ENCODE assay signal across 9 mouse cellular contexts in genomic region chr5:88630883-88631282, GRCm38 (mm10). TPM values are rescaled to one million over a fixed set of nuclear protein-coding genes. Genes with fewer than 3 reads are reported as not detected.
DNase-seq lines count a peak whose midpoint lies in the region; ATAC-seq and TF ChIP-seq lines count a peak whose summit lies in the region.
"Had no signal": no experiment of that assay in that cellular context is flagged by ENCODE, and none has a peak within 500 bp of the region (broad histone marks: within the 10 kb centered on the region; RNA-seq: fewer than 3 reads in every experiment).

No protein-coding gene starts in this region.

- no peaks in the 10 kb centered on the region for H3K4me1 ChIP-seq in forebrain, postnatal 0 days (ENCODE audit: insufficient read depth)
- no peaks in the 10 kb centered on the region for H3K4me1 ChIP-seq in forebrain, embryonic 16.5 days (replicated peaks; ENCODE audit: control insufficient read depth, insufficient read depth, low read length)

- no peak overlapping the region for H3K9ac ChIP-seq in forebrain, postnatal 0 days
- no peak overlapping the region for H3K9ac ChIP-seq in forebrain, embryonic 16.5 days (replicated peaks; ENCODE audit: low read depth, low read length)
- H3K9ac ChIP-seq: liver, embryonic 14.5 days had no signal

- H3K27ac ChIP-seq in forebrain, postnatal 0 days (ENCODE audit: low read depth, low read length) = no peak overlapping the region
- no peak overlapping the region for H3K27ac ChIP-seq in forebrain, embryonic 16.5 days (ENCODE audit: low read length)
- H3K27ac ChIP-seq: liver, embryonic 14.5 days had no signal

- peaks cover 81% of the 10 kb centered on the region for H3K36me3 ChIP-seq in forebrain, postnatal 0 days (ENCODE audit: insufficient read depth)
- peaks cover 43% of the 10 kb centered on the region for H3K36me3 ChIP-seq in forebrain, embryonic 16.5 days (ENCODE audit: control insufficient read depth, insufficient read depth)
- H3K36me3 ChIP-seq in splenic B cell, adult 2 months (ENCODE audit: control insufficient read depth, insufficient read depth, low read length, poor library complexity, severe bottlenecking) = no peaks in the 10 kb centered on the region

- H3K27me3 ChIP-seq in forebrain, postnatal 0 days (ENCODE audit: insufficient read depth, low read length) = no peaks in the 10 kb centered on the region
- no peaks in the 10 kb centered on the region for H3K27me3 ChIP-seq in forebrain, embryonic 16.5 days (replicated peaks; ENCODE audit: control insufficient read depth, insufficient read depth, low read length)
- H3K27me3 ChIP-seq in splenic B cell, adult 2 months (ENCODE audit: control insufficient read depth, insufficient read depth, low read length, poor library complexity, severe bottlenecking) = no peaks in the 10 kb centered on the region

- DNase-seq in forebrain, postnatal 0 days = no peak
- DNase-seq in urinary bladder, postnatal 14 days (ENCODE audit: low spot score) = peak; percentile 26
- DNase-seq in urinary bladder, adult 2 months (ENCODE audit: low spot score) = no peak
- DNase-seq in kidney, postnatal 10 days = peak; percentile 30
- DNase-seq in splenic B cell, adult 2 months (ENCODE audit: low read depth, low spot score) = peak; percentile 15
- DNase-seq in natural killer cell, adult 2 months (ENCODE audit: low spot score in 2 of 2) = no peak

- no peak overlapping the region for H3K4me2 ChIP-seq in forebrain, postnatal 0 days (ENCODE audit: low read depth)
- H3K4me2 ChIP-seq in forebrain, embryonic 16.5 days (ENCODE audit: low read length) = no peak overlapping the region

- no peak overlapping the region for H3K4me3 ChIP-seq in forebrain, postnatal 0 days (ENCODE audit: low read depth, low read length)
- no peak overlapping the region for H3K4me3 ChIP-seq in forebrain, embryonic 16.5 days (replicated peaks; ENCODE audit: low read length)

- TF ChIP-seq CTCF in forebrain, postnatal 0 days (IDR thresholded peaks at IDR 0.05; ENCODE audit: low read depth) = no peak

- peak; percentile 29; the same call in 1 of the 2 replicates for ATAC-seq in forebrain, postnatal 0 days
- no peak for ATAC-seq in forebrain, embryonic 16.5 days
- ATAC-seq in erythroid progenitor cell, adult 5-6 weeks (replicated peaks; ENCODE audit: low FRiP score, poor library complexity, severe bottlenecking) = no peak

- H3K9me3 ChIP-seq in forebrain, postnatal 0 days (ENCODE audit: low read length) = no peaks in the 10 kb centered on the region
- H3K9me3 ChIP-seq in forebrain, embryonic 16.5 days (ENCODE audit: control insufficient read depth, low read length) = no peaks in the 10 kb centered on the region

- WGBS in forebrain, postnatal 0 days = 46% methylated on average over 3 of the region's 3 CpGs
- WGBS in forebrain, embryonic 16.5 days = 65% methylated on average over 3 of the region's 3 CpGs

RNA-seq across cellular contexts. Expression of gene Grsf1, which starts 45.1 kb away (rescaled TPM):
- total RNA-seq in forebrain, postnatal 0 days (2014; rRNA removed) = 51.9 and 68.0 TPM in 2 replicates
- polyA plus RNA-seq in forebrain, postnatal 0 days (2015; fragmentation: Nextera tagmentation; extraction: Ambion mirVana) = 50.2 and 58.1 TPM in 2 replicates
- polyA plus RNA-seq in forebrain, embryonic 16.5 days (2015; fragmentation: Nextera tagmentation; extraction: Ambion mirVana) = 62.9 and 66.5 TPM in 2 replicates
- polyA plus RNA-seq in urinary bladder, adult 2 months (2012; rRNA removed) = 48.4 and 53.5 TPM in 2 replicates
- total RNA-seq in erythroid progenitor cell, adult 5-6 weeks (2015; ENCODE audit: low replicate concordance) = 18.4 and 21.4 TPM in 2 replicates
- 30.7 and 35.3 TPM in 2 replicates for total RNA-seq in erythroid progenitor cell, adult 5-6 weeks (2017; ENCODE audit: low replicate concordance)

Comparison
In these comparisons a context has a peak if more than half of its experiments do, and no peak if none do; other contexts are left out.
1. DNase-seq: peak in urinary bladder, postnatal 14 days (single experiment), kidney, postnatal 10 days (single experiment) and splenic B cell, adult 2 months (single experiment); none in forebrain, postnatal 0 days (single experiment), urinary bladder, adult 2 months (single experiment) and natural killer cell, adult 2 months (0 of 2).